Mouse (Mus musculus) liver, adult 2 months (tissue): ENCODE measurements around the gene Nt5c2. TPM values are rescaled to one million over a fixed set of nuclear protein-coding genes. Genes with fewer than 3 reads are reported as not detected.

ENCODE experiments used
- DNase-seq: peaks from one replicate; pipeline ENCODE4 v3.0.0-alpha.2; 2011; ENCODE audit warnings: low read depth, low spot score; ENCODE audit errors: extremely low read depth
- H3K27ac ChIP-seq: fragments of 200-500 bp; replicated peaks from 2 replicates; pipeline ENCODE4 v1.5.1; 2012; ENCODE audit warnings: low read depth, mild to moderate bottlenecking, control low read depth, inconsistent platforms, low read length; ENCODE audit not compliant: insufficient read depth
- H3K27me3 ChIP-seq: fragments of 200-500 bp; 2 replicates; pipeline ENCODE4 v1.6.1; 2012; ENCODE audit warnings: mild to moderate bottlenecking, moderate library complexity, low read length, inconsistent platforms; ENCODE audit not compliant: control insufficient read depth, insufficient read depth
- H3K36me3 ChIP-seq: fragments of 200-500 bp; 2 replicates; pipeline ENCODE4 v1.6.1; 2012; ENCODE audit warnings: low read length, inconsistent platforms; ENCODE audit not compliant: control insufficient read depth, insufficient read depth
- H3K4me1 ChIP-seq: fragments of 200-500 bp; 2 replicates; pipeline ENCODE4 v1.6.1; 2011; ENCODE audit warnings: low read length; ENCODE audit not compliant: control insufficient read depth, insufficient read depth
- H3K4me3 ChIP-seq: fragments of 200-500 bp; 2 replicates; pipeline ENCODE4 v1.5.1; 2011; ENCODE audit warnings: low read depth, mild to moderate bottlenecking, control low read depth, low read length, moderate library complexity; ENCODE audit not compliant: insufficient read depth
- H3K79me2 ChIP-seq: fragments of 200-500 bp; 2 replicates; pipeline ENCODE4 v1.6.1; 2012; ENCODE audit warnings: inconsistent platforms, mild to moderate bottlenecking, low read length, moderate library complexity; ENCODE audit not compliant: control insufficient read depth, insufficient read depth
- H3K9ac ChIP-seq: fragments of 200-500 bp; 2 replicates; pipeline ENCODE4 v1.6.1; 2012; ENCODE audit warnings: low read depth, mild to moderate bottlenecking, control low read depth, inconsistent platforms, low read length
- CTCF ChIP-seq: fragments of 200-500 bp; IDR thresholded peaks from 2 replicates; pipeline ENCODE4 v1.5.1; 2011; ENCODE audit warnings: low read depth, low read length, control low read depth
- POLR2A ChIP-seq: fragments of 200-500 bp; IDR thresholded peaks from 2 replicates; pipeline ENCODE4 v1.6.1; 2011; ENCODE audit warnings: low read length, control low read depth; ENCODE audit not compliant: insufficient read depth; ENCODE audit errors: extremely low read depth
- WGBS: fragments of 180-500 bp; shearing (Covaris S2); methylation state at CpG from one replicate; pipeline ENCODE4 v1.1.7; 2018; 5-methylcytosine and 5-hydroxymethylcytosine counted together
- polyA plus RNA-seq: library from polyadenylated mRNA; depleted of rRNA; stranded (reverse); fragments of >200 nt; gene quantifications from 2 replicates; pipeline ENCODE4 v1.2.3, GENCODE M21; 2012
- total RNA-seq: library from RNA; depleted of rRNA; stranded (reverse); fragments of >200 nt; gene quantifications from 2 replicates; pipeline ENCODE4 v1.2.3, GENCODE M21; 2014

Nt5c2 gene
- total and polyA plus RNA-seq, 2 experiments, result 7.5 to 12.6 TPM

- H3K4me3 ChIP-seq, result no peak overlapping the region
- TF ChIP-seq CTCF, result no peak
- no peak for TF ChIP-seq POLR2A
- no peak overlapping the region for H3K27ac ChIP-seq
- peaks cover 26% of the 10 kb centered on the region; the same call in 1 of the 2 replicates for H3K36me3 ChIP-seq
- H3K27me3 ChIP-seq, result no peaks in the 10 kb centered on the region
- DNase-seq, result no peak
- WGBS, result 97% methylated on average over 4 of the region's 4 CpGs
- H3K79me2 ChIP-seq, result no peaks in the 10 kb centered on the region
- H3K9ac ChIP-seq, result no peak overlapping the region
- H3K4me1 ChIP-seq, result no peaks in the 10 kb centered on the region
Observed at GRCm38 (mm10) chr19:46885365-46885764, 129.6 kb downstream of the Nt5c2 start.

- no peaks in the 10 kb centered on the region for H3K27me3 ChIP-seq
- no peak overlapping the region for H3K4me3 ChIP-seq
- DNase-seq, result no peak
- no peaks in the 10 kb centered on the region for H3K4me1 ChIP-seq
- peaks cover 5% of the 10 kb centered on the region; the same call in 1 of the 2 replicates for H3K36me3 ChIP-seq
- H3K27ac ChIP-seq, result no peak overlapping the region
- no peak for TF ChIP-seq POLR2A
- no peak for TF ChIP-seq CTCF
- 99% methylated on average over 2 of the region's 2 CpGs for WGBS
- no peak overlapping the region for H3K9ac ChIP-seq
- no peaks in the 10 kb centered on the region for H3K79me2 ChIP-seq
Observed at GRCm38 (mm10) chr19:46879876-46880275, 135.1 kb downstream of the Nt5c2 start.

- H3K27ac ChIP-seq, result no peak overlapping the region
- H3K4me3 ChIP-seq, result no peak overlapping the region
- H3K27me3 ChIP-seq, result no peaks in the 10 kb centered on the region
- DNase-seq, result peak; percentile 78
- no peaks in the 10 kb centered on the region for H3K4me1 ChIP-seq
- no peaks in the 10 kb centered on the region for H3K79me2 ChIP-seq
- H3K9ac ChIP-seq, result no peak overlapping the region
- WGBS, result 37% methylated on average over 13 of the region's 13 CpGs
- H3K36me3 ChIP-seq, result no peaks in the 10 kb centered on the region
- TF ChIP-seq POLR2A (no peak), CTCF (peak; percentile 54)
Observed at GRCm38 (mm10) chr19:46878346-46878745, 136.6 kb downstream of the Nt5c2 start.

- H3K79me2 ChIP-seq, result no peaks in the 10 kb centered on the region
- no peak overlapping the region for H3K9ac ChIP-seq
- no peak overlapping the region for H3K27ac ChIP-seq
- no peaks in the 10 kb centered on the region for H3K27me3 ChIP-seq
- 61% methylated on average over 13 of the region's 13 CpGs for WGBS
- TF ChIP-seq POLR2A (no peak), CTCF (no peak)
- no peak overlapping the region for H3K4me3 ChIP-seq
- H3K36me3 ChIP-seq, result no peaks in the 10 kb centered on the region
- DNase-seq, result peak; percentile 62
- H3K4me1 ChIP-seq, result no peaks in the 10 kb centered on the region
Observed at GRCm38 (mm10) chr19:46877886-46878285, 137.1 kb downstream of the Nt5c2 start.

- no peaks in the 10 kb centered on the region for H3K27me3 ChIP-seq
- TF ChIP-seq CTCF, result peak; percentile 94
- no peak for TF ChIP-seq POLR2A
- H3K27ac ChIP-seq, result no peak overlapping the region
- H3K36me3 ChIP-seq, result no peaks in the 10 kb centered on the region
- H3K79me2 ChIP-seq, result no peaks in the 10 kb centered on the region
- peak; percentile 74 for DNase-seq
- no peak overlapping the region for H3K9ac ChIP-seq
- no peak overlapping the region for H3K4me3 ChIP-seq
- 25% methylated on average over 12 of the region's 12 CpGs for WGBS
- H3K4me1 ChIP-seq, result no peaks in the 10 kb centered on the region
Observed at GRCm38 (mm10) chr19:46875790-46876189, 139.2 kb downstream of the Nt5c2 start.

- TF ChIP-seq CTCF, result no peak
- TF ChIP-seq POLR2A, result no peak
- Histone ChIP-seq H3K4me3 (no peak overlapping the region), H3K27me3 (no peaks in the 10 kb centered on the region), H3K9ac (no peak overlapping the region), H3K36me3 (no peaks in the 10 kb centered on the region), H3K79me2 (no peaks in the 10 kb centered on the region), H3K4me1 (no peaks in the 10 kb centered on the region), H3K27ac (no peak overlapping the region)
- no peak for DNase-seq
- 90% methylated on average over 3 of the region's 3 CpGs for WGBS
Observed at GRCm38 (mm10) chr19:46873924-46874323, 141.0 kb downstream of the Nt5c2 start.
